Mouse (Mus musculus) cerebellum, adult 8-10 months (tissue): ENCODE data around the gene Prpf3.
"Not testable (repeated sequence)": the region's sequence is repeated elsewhere in the genome, so short reads cannot be mapped to it uniquely, and the experiment has no call there.

Experiments used
- DNase-seq: peaks from one replicate; pipeline ENCODE4 v3.0.0; 2022

Gene Prpf3

DNA sequence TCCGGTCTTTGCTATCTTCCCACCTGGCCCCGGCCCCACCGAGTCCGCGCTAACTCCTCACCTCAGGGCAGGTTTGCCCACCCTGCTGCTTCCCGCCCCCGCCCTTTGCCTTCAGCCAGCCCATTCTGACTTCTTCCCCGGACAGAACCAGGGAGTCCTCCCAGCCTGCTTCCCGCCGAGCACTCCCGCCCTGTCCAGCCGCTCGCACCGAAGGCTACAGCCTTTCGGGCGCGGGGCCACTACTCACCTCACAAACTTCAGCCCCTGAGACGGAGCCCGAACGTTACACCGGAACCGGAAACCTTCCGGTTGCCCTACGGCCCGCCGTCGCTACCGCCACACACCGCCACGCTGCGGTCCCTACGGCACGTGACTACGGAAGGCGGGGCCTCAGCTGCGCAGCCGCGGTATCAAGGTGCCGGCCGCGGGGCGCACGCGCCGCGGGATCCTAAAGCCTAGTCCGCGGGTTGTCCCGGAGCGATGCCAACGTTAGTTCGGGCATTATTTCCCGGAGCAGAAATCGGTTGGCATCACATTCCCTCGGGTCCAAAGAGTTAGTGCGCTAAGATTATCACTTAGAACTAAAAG is at the start of gene Prpf3:
Gene Prpf3 (minus strand): TSS at position 384 of the 588 bp plus-strand sequence.
- DNase-seq, result peak; percentile 92

DNA sequence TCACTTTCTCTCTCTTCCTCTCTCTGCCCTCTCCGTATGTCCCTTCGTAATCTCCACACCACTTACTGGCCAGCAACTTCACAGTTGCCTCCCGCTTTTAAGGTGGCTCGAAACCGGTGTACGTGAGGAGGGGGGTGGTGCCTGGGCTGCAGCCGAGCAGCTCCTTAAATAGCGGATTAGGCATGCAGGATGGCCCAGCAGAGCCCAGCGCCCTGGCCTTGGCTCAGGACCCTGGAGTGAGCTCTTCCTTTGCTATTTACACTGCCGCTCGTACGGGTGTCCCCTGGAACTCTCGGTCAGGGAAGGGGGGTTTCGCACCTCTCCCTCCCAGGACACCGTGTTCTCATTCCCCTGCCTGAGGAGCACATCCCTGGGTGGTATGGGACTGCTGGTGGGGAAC is 48.9 kb upstream of the Prpf3 start, which contains the start of gene Car14:
Gene Car14 (minus strand): TSS at position 124 of the 400 bp plus-strand sequence.
- no peak for DNase-seq

DNA sequence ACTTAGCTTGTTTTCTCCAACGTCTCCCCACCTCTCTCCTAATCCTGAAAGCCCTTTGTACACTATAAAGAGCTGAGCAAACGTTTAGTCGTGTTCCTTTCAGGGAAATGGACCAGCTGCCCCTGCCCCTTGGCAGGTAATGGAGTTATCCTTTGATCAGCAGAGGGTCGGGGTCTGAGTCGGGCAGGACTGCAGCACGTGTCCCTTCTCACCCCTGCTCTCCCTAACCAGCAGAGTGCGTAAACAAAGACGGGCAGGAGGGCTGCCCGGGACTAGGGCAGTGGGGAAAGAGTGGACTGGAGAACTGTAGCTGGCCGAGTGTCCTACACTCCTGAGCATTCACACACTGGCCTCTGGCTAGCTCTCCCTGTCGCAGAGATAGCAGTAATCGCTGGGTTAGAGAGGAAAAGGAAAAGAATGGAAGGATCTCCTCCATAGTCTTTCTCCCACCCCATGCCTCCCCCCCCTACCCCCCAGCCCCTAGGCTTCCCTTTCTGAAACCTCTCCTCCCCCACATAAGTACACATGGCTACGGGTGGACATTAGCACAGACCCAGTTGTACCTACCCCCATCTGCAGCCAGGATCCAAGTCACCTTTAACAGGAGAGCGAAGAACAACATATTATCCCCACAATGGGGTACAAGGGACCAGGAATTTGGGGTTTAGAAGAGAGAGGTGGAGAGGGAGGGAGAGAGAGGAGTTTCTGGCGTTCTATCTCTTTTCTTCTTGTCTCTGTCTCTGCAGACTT is 48.2 kb upstream of the Prpf3 start:
- no peak for DNase-seq

DNA sequence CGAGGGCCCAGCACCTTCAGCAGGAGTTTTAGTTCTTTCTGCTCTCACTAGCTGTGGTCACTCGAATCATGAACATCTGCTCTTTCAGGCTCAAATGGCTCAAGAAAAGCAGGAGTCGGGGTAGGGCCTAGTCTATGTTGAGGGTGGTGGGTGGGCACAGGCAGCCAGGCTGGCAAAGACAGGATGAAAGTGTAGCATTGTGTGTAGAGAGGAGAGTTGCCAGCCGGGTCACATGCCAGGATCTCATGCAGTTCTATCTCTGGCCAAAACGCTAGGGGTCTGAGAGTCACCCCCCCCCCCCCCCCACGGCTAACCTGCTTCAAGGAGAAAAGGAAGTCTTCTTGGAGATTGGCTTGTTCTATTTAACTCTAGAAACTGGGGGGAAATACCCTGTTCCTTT is 47.0 kb upstream of the Prpf3 start:
- DNase-seq, result no peak

DNA sequence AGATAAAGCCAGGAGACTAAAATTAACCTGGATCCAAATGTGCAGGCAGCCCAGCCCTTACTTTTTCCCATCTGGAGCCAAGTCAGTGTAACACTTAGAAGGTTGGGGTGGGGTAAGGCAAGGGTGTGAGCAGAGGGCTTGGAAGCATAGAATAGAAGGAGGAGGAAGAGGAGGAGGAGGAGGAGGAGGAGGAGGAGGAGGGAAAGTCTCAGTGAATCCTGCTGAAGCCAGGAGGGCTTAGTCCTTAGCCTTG is 46.6 kb upstream of the Prpf3 start:
- no peak for DNase-seq

DNA sequence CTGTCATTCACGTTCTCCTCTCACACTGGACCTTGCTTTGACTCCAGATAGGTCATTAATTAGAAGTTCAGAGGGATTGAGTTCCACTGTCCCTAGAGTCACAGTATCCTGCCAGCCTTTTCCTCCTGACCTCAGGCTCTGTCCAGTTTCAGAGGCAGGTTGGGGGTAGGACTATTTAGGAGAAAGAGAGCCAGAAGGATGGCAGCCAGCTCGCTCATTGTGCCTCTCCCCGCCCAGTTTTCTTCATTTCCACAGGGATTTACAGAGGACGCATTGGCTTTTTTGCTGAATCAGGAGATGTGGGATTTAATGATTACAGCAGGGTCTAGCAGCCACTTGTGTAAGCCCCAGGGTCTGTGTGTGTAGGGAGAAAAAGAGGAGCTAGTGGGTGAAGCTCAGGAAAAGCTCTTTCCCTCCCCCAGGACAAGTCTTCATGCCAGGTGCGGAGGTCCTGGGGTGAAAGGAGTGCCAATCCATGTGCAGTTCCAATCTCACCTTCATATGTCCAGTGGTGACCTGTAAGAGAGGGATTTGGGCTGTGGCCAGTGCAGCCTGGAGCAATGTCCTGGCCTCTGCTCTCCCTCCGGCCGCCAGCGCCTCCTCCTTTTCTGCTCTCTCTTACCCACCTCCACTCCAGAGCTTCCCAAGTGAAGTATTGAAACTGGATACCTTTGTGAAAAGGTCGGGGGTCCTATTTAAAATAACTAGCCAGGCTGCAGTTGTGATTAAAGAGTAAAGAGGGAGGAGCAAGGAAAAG is 46.1 kb upstream of the Prpf3 start:
- DNase-seq, result no peak

DNA sequence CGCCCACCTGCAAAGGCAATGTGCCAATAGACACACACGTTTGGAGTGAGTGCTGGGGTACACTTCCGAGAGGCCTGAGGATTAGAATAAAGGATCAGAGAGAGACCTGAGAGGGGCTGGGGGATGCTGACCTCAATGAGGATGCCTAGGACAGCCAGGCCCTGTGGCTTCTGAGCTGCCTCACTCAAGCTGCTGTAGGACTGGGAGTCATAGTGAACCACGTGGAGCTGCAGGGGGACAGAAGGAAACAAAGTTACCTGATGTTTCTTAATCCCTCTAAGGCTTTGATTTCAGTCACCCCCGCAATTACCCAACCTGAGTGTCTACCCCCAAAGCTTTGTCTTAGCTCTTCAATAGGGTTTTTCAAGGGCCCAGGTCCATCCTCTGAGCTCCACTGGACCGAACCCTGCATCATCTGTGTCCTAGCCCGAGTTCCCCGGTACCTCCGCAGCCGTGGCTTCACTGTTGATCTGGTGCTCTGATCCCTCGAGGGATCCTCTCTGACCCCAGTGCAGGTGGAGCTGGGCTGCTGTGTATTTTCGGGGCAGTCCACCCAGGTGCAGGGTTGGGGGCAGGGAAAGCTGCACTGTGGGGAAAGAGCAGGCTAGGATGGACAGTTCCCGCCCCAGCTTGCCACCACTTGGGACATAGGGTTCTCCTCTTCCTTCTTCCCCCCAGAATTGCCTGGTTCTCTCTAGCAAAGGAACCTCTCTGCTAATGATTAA is 44.3 kb upstream of the Prpf3 start:
- no peak for DNase-seq

DNA sequence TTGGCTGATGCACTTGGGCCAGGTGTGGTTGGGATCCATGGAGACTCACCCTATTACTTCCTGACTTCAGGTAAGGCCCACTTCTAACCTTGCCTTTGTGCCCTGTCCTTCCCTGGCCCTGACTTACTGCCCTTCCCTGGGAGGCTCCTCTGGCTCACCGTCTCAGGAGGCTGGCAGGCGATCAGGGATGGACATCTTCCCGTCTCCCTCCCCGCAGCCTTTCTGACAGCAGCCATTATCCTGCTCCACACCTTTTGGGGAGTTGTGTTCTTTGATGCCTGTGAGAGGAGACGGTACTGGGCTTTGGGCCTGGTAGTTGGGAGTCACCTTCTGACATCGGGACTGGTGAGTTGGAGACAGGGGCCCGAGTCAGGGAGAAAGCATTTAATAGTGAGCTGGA is 39.8 kb upstream of the Prpf3 start:
- not testable (repeated sequence) for DNase-seq

DNA sequence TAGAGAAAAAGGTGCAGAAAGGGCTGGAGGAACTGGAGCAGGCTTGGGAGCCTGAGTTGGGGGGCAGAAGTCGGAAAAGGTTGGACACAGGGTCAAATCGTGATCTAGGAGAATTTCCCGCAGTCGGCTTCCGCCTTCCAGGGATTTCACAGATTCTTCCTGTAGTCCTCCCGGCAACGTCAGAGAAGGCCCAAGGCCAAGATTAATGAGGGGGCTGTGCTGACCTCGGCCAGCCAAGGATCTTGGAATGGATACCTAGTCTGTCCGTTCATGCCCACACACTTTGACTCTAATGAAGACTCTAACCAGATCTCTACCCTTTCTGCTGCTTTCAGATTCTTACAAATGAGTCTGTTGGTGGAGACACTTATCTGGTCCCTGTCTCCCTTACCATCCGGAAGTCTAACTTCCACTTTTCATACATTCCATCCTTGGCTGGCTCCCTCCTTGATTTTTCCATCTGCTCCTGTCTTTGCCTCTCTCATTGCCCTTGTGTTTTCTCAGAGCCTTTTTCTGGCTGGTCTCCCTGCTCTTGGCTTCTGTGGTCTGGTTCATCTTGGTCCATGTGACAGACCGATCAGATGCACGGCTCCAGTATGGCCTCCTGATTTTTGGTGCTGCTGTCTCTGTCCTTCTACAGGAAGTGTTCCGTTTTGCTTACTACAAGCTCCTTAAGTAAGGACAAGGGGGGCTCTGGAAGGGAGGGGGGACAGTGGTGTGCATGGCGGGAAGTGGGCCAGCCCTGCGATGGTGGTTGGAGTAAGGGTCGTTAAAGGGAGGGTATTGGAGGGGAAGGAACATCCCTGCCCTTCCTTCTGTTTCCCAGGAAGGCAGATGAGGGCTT is 38.9 kb upstream of the Prpf3 start:
- DNase-seq, result peak; percentile 52

DNA sequence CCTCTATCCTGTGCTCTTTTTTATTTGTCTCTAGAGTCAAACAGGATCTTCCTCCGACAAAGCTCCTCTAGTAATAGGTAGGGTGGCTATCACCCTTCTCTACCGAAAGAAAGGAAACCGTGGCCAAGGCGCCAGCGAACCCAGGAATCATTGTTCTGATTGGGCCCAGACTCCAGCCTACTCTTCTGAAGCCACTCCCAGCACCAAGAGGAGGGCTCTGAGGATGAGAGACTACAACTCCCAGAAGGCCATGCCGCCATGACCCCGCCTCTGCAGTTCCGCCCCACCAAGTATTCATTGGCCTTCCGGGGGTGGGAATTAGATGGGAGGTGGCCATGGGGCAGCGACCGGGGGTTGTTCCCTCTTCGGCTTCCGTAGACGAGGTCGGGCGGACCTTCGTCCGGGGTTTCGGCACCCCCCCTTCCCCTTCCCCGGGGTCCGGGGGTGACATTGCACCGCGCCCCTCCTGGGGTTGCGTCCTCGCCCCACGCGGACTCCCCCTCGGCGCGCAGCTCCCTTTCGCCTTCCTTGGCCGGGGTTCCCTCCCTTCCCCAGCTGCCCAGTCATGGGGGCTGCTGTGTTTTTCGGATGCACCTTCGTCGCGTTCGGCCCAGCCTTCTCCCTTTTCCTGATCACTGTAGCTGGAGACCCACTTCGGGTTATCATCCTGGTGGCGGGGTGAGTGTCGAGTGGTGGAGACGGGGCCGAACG is 38.1 kb upstream of the Prpf3 start, which contains the start of gene Aph1a:
Gene Aph1a (plus strand): TSS at position 364 of the 711 bp plus-strand sequence.
- peak; percentile 96 for DNase-seq

DNA sequence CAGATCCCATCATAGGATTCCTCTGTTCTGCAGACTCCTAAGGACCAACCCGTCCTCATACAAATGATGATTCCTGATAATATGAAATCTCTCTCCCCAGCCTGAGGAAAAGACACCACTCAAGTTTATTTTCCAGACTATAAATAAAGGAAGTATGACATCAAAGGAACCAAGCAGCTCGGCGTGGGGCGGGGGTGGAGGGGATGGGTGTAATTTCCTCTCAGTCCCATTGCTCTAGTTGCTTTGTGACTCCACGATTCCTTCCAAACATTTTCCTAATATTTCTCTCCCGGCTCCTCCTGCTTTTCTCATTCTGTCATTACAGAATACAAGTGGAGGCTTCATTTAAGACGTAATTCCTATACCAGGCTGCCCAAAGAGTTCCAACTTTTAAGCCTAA is 37.4 kb upstream of the Prpf3 start:
- DNase-seq, result no peak

DNA sequence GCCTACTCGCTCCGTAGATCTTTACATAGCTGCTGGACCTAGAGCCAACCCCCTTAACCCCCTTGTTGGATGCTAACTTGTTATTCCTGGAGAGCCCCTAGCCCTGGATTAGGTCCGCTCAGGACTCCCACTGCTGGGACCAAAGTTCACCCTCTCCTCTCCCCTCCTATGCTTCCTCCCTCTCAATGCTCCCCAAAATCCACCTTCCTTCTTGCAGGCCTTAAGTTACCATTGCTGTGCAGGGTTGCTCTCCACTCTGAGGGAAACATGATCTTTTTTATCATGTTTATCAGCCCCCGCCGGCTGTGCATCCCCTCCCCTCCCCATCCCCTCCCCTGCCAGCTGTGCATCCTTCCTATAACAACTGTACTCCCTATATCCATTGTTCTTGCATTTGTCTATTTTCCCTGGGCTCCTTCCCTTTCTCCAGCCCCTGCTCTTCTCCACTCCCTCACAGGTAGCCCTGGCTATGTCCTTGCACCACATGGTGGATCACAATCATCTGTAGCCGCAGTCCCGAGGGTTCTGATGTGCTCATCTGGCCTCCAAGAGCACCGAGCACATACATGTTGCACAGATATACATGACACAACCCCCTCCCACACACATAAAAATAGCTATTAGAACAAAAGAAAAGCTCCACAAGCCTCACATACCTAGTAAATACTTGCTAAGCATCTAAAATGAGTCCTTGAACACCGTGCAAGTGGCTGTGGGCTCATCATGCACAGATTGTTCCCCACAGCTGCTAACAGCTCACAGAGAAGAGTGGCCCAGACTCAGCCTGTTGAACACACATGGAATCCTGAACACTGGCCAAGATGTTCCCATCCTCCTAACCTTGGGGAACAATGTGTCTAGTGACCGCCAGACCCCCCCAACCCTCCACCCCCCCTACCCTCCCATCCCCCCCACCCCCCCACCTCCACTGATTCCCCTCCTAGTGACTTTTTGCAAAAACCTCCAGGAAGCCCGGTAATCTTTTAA is 36.7 kb upstream of the Prpf3 start:
- DNase-seq, result no peak

DNA sequence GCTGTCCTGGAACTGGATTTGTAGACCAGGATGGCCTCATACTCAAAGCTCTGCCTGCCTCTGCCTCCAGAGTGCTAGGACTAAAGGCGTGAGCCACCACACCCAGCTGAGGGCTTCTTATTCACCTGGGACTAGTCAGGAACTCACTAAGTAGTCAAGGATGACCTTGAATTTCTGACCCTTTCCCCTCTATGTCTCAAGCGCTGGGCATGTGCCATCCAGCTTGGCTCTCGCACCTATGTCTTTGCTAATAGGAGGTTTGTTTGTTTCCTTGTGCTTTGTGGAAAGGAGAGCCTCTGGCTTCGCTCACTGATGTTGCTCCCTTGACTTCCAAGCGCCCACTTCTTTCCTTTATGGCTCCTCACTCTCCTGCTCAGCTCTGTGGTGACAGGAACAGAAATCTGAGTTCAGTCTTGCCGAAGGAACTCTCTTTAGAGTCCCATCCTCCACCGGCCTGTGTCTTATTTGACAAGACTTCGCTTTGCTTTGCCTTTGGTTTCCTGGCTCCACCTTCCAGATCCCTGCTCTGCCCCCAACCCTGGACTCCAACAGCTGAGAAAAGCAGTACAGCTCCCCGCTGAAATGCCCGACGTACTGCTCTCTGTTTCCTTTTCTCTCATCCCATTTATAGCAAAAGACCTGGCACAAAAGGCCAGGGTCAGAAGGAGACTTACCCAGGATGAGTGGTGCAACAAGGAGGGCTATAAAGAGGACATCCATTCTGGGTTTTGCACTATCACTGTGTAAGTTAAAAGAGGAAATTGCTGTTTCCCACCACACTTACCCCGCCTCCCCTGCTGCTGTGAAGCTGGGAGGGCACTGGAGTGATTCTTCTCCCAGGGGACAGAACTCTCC is 35.8 kb upstream of the Prpf3 start, which contains the start of gene BC028528:
Gene BC028528 (minus strand): TSS at position 795 of the 855 bp plus-strand sequence.
- DNase-seq, result no peak

DNA sequence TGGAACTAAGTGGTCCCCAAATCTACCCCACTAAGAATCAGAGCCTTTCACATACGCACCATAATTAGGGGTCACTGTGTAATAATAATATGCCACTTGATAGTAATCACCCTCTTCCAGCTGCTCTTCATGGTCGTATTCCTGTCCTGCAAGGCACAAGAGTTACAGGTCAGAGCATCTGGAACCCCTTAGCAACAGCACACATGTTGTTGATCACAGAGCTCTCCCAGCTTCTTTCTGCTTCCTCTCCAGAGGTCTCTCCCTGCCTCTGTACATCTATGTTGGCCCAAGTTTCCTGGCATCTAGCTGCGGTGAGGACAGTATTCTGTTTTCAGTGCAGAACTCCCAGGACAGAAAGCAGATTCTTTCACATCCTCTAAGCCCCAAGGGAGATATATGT is 34.0 kb upstream of the Prpf3 start:
- no peak for DNase-seq

DNA sequence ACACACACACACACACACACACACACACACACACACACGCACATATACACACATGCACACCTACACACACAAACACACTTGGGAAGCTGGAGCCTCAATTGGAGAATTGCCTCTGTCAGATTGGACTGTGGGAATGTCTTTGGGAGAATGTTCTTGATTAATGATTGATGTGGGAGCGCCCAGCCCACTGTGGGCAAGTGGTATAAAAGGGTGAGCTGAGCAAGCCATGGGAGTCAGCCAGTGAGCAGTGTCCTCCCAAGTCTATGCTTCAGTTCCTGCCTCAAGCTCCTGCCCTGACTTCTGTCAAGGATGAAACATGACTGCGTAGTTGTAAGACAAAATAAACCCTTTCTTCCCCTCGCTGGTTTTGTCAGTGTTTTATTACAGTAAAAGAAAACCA is 31.9 kb upstream of the Prpf3 start:
- DNase-seq, result no peak

DNA sequence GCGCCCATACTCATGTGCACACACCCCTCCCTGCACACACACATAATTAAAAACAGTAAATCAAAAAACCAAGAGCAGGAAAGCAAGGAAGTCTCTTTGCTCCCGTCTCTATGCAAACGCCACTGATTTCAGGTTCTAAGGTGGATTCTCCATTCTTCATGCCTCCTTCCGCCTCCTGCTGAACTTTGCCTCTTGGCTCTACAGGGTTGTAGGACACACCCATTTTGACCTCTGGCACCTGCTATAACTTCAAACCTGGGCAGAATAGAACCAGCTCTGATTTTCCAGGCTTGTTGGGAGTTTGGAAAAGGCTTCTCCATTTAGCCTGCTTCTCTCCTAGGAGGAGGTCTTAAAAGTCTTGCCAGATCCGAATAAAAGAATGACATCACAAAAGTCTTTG is 28.7 kb upstream of the Prpf3 start:
- no peak for DNase-seq

DNA sequence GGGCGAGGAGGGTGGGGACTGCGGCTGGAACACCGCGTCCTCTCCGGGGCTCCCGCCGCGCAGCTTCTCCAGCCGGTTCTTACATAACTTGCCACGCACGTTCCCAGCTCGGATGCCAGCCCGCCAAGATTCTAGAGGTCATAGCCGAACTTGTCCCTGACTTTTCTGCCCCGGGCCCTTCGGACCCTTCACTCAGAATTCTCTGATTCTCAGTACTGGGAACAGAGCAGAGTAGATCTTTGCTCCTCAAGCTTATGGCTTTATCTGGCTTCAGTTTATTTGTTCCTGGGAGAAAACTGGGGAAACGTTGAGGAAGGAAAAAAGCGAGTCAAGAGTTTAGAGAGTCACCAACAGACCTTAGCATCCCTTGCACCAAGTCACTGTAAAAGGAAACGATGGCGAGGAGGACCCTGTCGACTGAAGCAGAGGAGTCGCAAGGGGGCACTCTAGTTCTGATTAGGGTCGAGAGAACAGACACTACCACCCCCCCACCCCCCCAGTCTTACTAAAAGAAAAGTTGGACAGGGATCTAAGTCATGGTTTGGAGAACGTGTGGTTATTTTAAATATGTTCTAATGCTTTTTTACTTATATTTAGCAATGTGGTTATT is 27.2 kb upstream of the Prpf3 start:
- DNase-seq, result peak; percentile 57

DNA sequence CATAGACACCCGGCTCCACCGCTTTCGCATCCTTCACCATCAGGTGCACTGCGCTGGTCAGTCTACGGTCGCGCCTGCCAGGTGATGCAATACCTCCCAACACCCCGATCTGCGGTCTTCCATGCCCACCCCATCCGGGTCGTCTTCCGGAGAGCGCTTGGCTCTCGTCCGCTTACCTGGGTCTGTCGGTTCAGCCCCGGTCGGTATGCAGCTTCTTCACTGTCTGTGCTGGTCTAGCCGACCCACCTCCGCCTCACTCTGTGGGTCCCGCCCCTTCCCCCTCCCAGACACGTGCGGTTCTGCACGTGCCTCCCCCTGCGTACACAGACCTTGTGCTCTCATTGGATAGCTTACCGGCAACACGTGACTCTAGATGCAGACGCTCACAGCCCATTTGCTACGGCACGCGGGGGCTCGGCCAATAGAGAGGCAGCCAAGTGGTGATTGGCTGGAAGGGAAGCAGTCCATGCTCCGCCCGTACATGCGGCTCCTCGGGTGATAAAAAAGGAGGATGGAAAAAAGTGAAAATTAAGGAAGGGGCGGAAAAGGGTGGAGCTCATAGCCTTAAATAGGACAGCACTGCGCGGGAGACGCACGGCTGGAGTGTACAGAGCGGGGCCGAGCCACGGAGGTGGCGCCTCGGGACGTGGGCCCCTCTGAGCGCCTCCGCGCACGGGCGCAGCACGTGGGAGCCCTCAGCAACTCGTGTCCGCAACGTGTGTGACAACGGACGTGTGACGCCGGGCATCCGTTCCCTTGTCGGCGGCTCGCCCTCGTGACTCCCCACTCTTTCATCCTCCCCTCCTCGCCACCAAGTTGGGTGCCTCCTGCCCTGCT is 26.5 kb upstream of the Prpf3 start, which contains the start of gene Ciart:
Gene Ciart (minus strand): TSS at position 273 of the 837 bp plus-strand sequence.
- DNase-seq, result peak; percentile 90
